Mouse (Mus musculus) small intestine, adult 2 months (tissue): Measurements from ENCODE around the gene Alk.

Source experiments
- CTCF ChIP-seq: fragments of 200-500 bp; IDR thresholded peaks from 2 replicates; pipeline ENCODE4 v1.5.1; 2012; ENCODE audit warnings: low read depth, mild to moderate bottlenecking, control low read depth, inconsistent platforms, low read length, moderate library complexity, mixed read lengths; ENCODE audit not compliant: insufficient replicate concordance, insufficient read length; ENCODE audit errors: extremely low read depth
- POLR2A ChIP-seq: fragments of 200-500 bp; IDR thresholded peaks from 2 replicates; pipeline ENCODE4 v1.6.1; 2012; ENCODE audit warnings: low read depth, mild to moderate bottlenecking, control low read depth, inconsistent platforms, low read length, moderate library complexity

GRCm38 (mm10) chr17:72445204-72446177 is 158.9 kb downstream of the Alk start:
- TF ChIP-seq POLR2A (no peak), CTCF (no peak)
